Mouse (Mus musculus) ES-E14 (cell line): ENCODE data around the gene Sh3pxd2a. TPM values are rescaled to one million over a fixed set of nuclear protein-coding genes. Genes with fewer than 3 reads are reported as not detected.

Experiments
- DNase-seq: peaks from one replicate; pipeline ENCODE4 v3.0.0-alpha.2; 2013; ENCODE audit warnings: low read depth, low spot score
- H3K27ac ChIP-seq: 2 replicates; pipeline ENCODE4 v1.5.1; 2012; ENCODE audit warnings: low read depth, mild to moderate bottlenecking, low read length, moderate library complexity, mixed read lengths; ENCODE audit not compliant: poor library complexity, insufficient read depth, severe bottlenecking
- H3K36me3 ChIP-seq: 2 replicates; pipeline ENCODE4 v1.6.1; 2012; ENCODE audit warnings: mild to moderate bottlenecking, low read length, moderate library complexity, mixed read lengths; ENCODE audit not compliant: control insufficient read depth, poor library complexity, insufficient read depth, severe bottlenecking
- H3K4me1 ChIP-seq, 2 experiments: fragments of 150-350 bp in 1 of 2; sonication (generic) in 1 of 2; 2 replicates each; pipeline ENCODE4 v1.6.1; 2012; ENCODE audit warnings: low read length in 2 of 2, mild to moderate bottlenecking in 1 of 2, mixed read lengths in 1 of 2; ENCODE audit not compliant: control insufficient read depth in 2 of 2, insufficient read depth in 2 of 2, poor library complexity in 1 of 2
- H3K4me3 ChIP-seq, 2 experiments: fragments of 150-350 bp in 1 of 2; sonication (generic) in 1 of 2; 2 replicates each; pipeline ENCODE4 v1.5.1; 2012; ENCODE audit warnings: low read length in 2 of 2, low read depth in 1 of 2, mild to moderate bottlenecking in 1 of 2, mixed read lengths in 1 of 2; ENCODE audit not compliant: insufficient read depth in 1 of 2, poor library complexity in 1 of 2, severe bottlenecking in 1 of 2
- H3K9ac ChIP-seq: 2 replicates; pipeline ENCODE4 v1.6.1; 2012; ENCODE audit warnings: low read depth, mild to moderate bottlenecking, low read length, mixed read lengths; ENCODE audit not compliant: poor library complexity, insufficient read depth, severe bottlenecking
- H3K9me3 ChIP-seq: fragments of 150-350 bp; sonication (generic); 2 replicates; pipeline ENCODE4 v1.6.1; 2012; ENCODE audit warnings: low read depth, mild to moderate bottlenecking, low read length; ENCODE audit not compliant: control insufficient read depth, insufficient read depth
- CHD2 ChIP-seq: IDR thresholded peaks from 2 replicates; pipeline ENCODE4 v1.6.1; 2014; ENCODE audit warnings: mild to moderate bottlenecking, low read depth, low read length, inconsistent platforms
- HCFC1 ChIP-seq: IDR thresholded peaks from 2 replicates; pipeline ENCODE4 v1.6.1; 2012; ENCODE audit warnings: low read length, inconsistent platforms, borderline replicate concordance; ENCODE audit not compliant: insufficient read depth
- MAFK ChIP-seq: IDR thresholded peaks from 2 replicates; pipeline ENCODE4 v1.6.1; 2014; ENCODE audit warnings: mild to moderate bottlenecking, low read depth, low read length, inconsistent platforms; ENCODE audit not compliant: insufficient read depth
- ZC3H11A ChIP-seq: IDR thresholded peaks from 2 replicates; pipeline ENCODE4 v1.6.1; 2012; ENCODE audit warnings: low read depth, mild to moderate bottlenecking, inconsistent platforms, low read length, borderline replicate concordance
- ZNF384 ChIP-seq: IDR thresholded peaks from 2 replicates; pipeline ENCODE4 v1.6.1; 2012; ENCODE audit warnings: low read depth, low read length, inconsistent platforms
- in situ Hi-C, 2 experiments: fragments of 600-800 bp; cut with MboI; formaldehyde crosslinking; loops; one replicate each; pipeline ENCODE4 v1.15.1; 2025; ENCODE audit warnings: low sequenced_read_pairs in 2 of 2, inconsistent platforms in 1 of 2; ENCODE audit not compliant: unreplicated experiment in 2 of 2
- total RNA-seq: library from RNA; depleted of rRNA; stranded (reverse); fragments of 300-350 nt; gene quantifications from 2 replicates; pipeline ENCODE4 v1.2.3, GENCODE M21; 2012

Sh3pxd2a gene
- total RNA-seq, 1 experiment, result 13.0 TPM

DNA sequence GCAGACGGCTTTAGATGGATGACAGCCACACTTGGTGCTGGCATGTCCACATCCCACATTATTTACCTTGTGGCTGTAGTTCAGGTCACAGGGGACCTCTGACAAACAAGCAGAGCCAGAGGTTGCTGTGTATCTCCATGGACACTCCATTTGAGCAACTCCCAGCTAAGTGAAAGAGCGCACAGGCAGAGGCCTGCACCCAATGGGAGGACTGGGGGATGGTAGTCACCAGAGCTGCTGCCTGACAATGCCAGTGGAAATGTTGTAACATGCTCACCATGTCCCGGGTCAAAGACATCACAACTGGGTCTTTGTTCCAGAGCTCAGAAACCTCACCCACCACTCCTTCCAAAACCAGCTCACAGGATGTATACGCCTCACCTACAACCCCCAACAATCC lies 153.0 kb downstream of the Sh3pxd2a start:
- no peak for TF ChIP-seq MAFK
- TF ChIP-seq HCFC1, result no peak
- TF ChIP-seq CHD2, result no peak
- TF ChIP-seq ZNF384, result no peak
- no peak for TF ChIP-seq ZC3H11A
- Histone ChIP-seq H3K36me3 (peaks cover 2% of the 10 kb centered on the region; the same call in 1 of the 2 replicates), H3K4me3 (no peak overlapping the region), H3K27ac (no peak overlapping the region), H3K9me3 (no peaks in the 10 kb centered on the region), H3K4me1 (peaks cover 7 to 12% of the 10 kb centered on the region in 2 experiments; a peak in 3 of 4 replicates), H3K9ac (no peak overlapping the region)
- no peak for DNase-seq
- in situ Hi-C loops, result no loop called here

DNA sequence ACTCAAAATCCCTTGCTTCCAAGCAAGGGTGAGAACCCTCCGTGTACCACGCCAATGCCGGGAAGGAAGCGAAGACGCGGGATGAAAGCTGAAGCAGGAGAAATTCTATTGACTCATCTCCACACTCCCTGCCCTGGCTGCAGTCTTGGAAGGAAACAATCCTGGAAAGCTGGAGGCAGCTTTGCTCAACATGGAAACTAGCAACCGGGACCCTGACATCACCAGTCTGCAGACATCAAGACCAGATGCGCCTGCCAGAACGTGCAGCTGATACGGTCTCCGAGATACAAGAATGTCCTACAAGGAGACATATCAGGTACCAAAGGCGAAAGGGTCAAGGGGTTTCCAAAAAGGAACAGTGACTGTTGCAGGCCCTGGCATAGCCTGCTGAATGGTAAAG lies 154.4 kb downstream of the Sh3pxd2a start:
- peaks cover 0 to 5% of the 10 kb centered on the region in 2 experiments; a peak in 2 of 4 replicates for H3K4me1 ChIP-seq
- TF ChIP-seq ZNF384 (no peak), HCFC1 (no peak), CHD2 (no peak), MAFK (no peak), ZC3H11A (no peak)
- no peak overlapping the region for H3K9ac ChIP-seq
- no peak overlapping the region for H3K4me3 ChIP-seq
- no peak overlapping the region for H3K27ac ChIP-seq
- peaks cover 2% of the 10 kb centered on the region; the same call in 1 of the 2 replicates for H3K36me3 ChIP-seq
- no peaks in the 10 kb centered on the region for H3K9me3 ChIP-seq
- DNase-seq, result no peak
- in situ Hi-C loops, result no loop called here

DNA sequence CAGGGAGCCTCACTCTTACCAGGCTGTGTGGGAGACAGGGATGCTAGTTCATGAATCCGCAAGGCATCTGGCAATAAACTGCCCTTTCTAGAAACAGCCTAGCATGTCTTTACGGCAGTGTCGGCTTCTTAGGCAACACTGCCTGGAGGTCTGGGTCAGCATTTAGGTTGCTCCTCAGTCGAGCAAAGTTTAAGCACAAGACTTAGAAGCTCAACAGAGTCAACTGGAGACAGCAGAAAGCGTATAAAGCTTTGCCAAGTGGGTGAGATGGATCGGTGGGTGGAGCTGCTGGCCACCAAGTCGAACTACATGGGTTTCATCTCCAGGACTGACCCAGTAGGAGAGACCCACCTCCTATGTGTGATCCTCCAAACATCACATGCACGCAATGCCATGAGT lies 157.3 kb downstream of the Sh3pxd2a start:
- no peak overlapping the region for H3K4me3 ChIP-seq
- H3K4me1 ChIP-seq, result peaks cover 0 to 7% of the 10 kb centered on the region in 2 experiments; a peak in 1 of 4 replicates
- peaks cover 2% of the 10 kb centered on the region; the same call in 1 of the 2 replicates for H3K36me3 ChIP-seq

DNA sequence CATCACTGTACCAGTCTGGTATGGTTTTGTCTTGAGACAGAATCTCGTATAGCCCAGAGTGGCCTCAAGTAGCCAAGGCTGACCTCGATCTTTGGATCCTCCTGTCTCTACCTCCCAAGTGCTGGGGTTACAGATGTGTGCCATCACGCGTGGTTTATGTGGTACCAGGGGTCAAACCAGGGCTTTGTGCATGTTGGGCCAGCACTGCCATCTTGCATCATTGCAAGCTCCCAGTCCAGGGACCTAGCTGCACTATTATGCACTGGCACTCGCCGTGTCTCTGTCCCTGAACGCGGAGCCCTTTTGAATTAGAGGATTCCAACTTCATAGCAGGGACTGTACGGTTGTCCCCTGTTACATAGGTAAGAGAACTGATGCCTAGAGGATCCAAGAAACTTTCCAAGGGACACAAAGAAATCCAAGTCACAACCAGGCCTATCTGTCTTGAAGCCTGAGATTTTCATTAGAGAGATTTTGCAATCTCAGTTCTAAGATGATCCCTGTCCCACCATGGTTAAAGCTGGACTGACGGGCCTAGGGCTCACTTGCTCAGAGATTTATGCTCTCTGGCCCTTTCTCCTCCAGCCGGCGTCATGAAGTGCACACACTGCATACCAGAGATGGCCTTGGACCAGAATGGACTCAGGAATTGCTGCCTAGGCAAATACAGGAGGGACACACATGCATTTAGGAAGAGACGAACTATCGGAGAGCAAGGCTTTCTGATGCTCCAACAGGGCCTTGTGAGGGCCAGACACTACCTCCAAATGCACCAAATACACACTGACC lies 157.9 kb downstream of the Sh3pxd2a start:
- Histone ChIP-seq H3K9ac (no peak overlapping the region), H3K4me1 (peaks cover 0 to 13% of the 10 kb centered on the region in 2 experiments; a peak in 2 of 4 replicates), H3K4me3 (no peak overlapping the region), H3K36me3 (peaks cover 2% of the 10 kb centered on the region; the same call in 1 of the 2 replicates), H3K27ac (no peak overlapping the region), H3K9me3 (no peaks in the 10 kb centered on the region)
- DNase-seq, result no peak
- TF ChIP-seq HCFC1 (no peak), ZNF384 (no peak), ZC3H11A (no peak), CHD2 (no peak), MAFK (no peak)
- in situ Hi-C loops, result no loop called here

More for the DNA sequence above, 157.3 kb downstream of the Sh3pxd2a start:
- Histone ChIP-seq H3K9ac (no peak overlapping the region), H3K27ac (no peak overlapping the region), H3K9me3 (no peaks in the 10 kb centered on the region)
- in situ Hi-C loops, result no loop called here
- no peak for DNase-seq
- TF ChIP-seq MAFK (no peak), ZC3H11A (no peak), ZNF384 (no peak), CHD2 (no peak), HCFC1 (no peak)
